Mouse (Mus musculus) cerebellum, adult 2 months (tissue): ENCODE results near the gene Net1. TPM values are rescaled to one million over a fixed set of nuclear protein-coding genes. Genes with fewer than 3 reads are reported as not detected.
"Not testable (repeated sequence)": the region's sequence is repeated elsewhere in the genome, so short reads cannot be mapped to it uniquely, and the experiment has no call there.

Source experiments
- DNase-seq, 2 experiments: peaks; one replicate each; pipeline ENCODE4 v3.0.0; 2021
- H3K27ac ChIP-seq: fragments of 200-500 bp; 2 replicates; pipeline ENCODE4 v1.5.1; 2012; ENCODE audit warnings: low read length, control low read depth, inconsistent platforms; ENCODE audit not compliant: insufficient read depth
- H3K27me3 ChIP-seq: fragments of 200-500 bp; 2 replicates; pipeline ENCODE4 v1.6.1; 2012; ENCODE audit warnings: inconsistent platforms, mild to moderate bottlenecking, low read length, moderate library complexity; ENCODE audit not compliant: control insufficient read depth, insufficient read depth
- H3K4me1 ChIP-seq: fragments of 200-500 bp; 2 replicates; pipeline ENCODE4 v1.6.1; 2011; ENCODE audit warnings: low read length; ENCODE audit not compliant: control insufficient read depth, insufficient read depth
- H3K4me3 ChIP-seq: fragments of 200-500 bp; replicated peaks from 2 replicates; pipeline ENCODE3; 2011; ENCODE audit warnings: mild to moderate bottlenecking, low read depth, low read length, control low read depth; ENCODE audit not compliant: insufficient read depth
- CTCF ChIP-seq: fragments of 200-500 bp; IDR thresholded peaks from 2 replicates; pipeline ENCODE4 v1.5.1; 2011; ENCODE audit warnings: low read depth, mild to moderate bottlenecking, control low read depth, low read length, moderate library complexity, borderline replicate concordance; ENCODE audit not compliant: insufficient read depth
- POLR2A ChIP-seq: fragments of 200-500 bp; IDR thresholded peaks from 2 replicates; pipeline ENCODE4 v1.6.1; 2011; ENCODE audit warnings: low read length, control low read depth, borderline replicate concordance; ENCODE audit not compliant: insufficient read depth
- WGBS: fragments of 180-500 bp; shearing (Covaris S2); methylation state at CpG from one replicate; pipeline ENCODE4 v1.1.7; 2018; 5-methylcytosine and 5-hydroxymethylcytosine counted together
- polyA plus RNA-seq: library from polyadenylated mRNA; depleted of rRNA; stranded (reverse); fragments of >200 nt; gene quantifications from 2 replicates; pipeline ENCODE4 v1.2.3, GENCODE M21; 2012

The Net1 gene
- polyA plus RNA-seq, 1 experiment: 7.8 TPM

GRCm38 (mm10) chr13:3865648-3866354 lies 52.2 kb downstream of the Net1 start:
- no peaks in the 10 kb centered on the region for H3K27me3 ChIP-seq
- DNase-seq: no peak
- 82% methylated on average over 14 of the region's 14 CpGs for WGBS

DNA sequence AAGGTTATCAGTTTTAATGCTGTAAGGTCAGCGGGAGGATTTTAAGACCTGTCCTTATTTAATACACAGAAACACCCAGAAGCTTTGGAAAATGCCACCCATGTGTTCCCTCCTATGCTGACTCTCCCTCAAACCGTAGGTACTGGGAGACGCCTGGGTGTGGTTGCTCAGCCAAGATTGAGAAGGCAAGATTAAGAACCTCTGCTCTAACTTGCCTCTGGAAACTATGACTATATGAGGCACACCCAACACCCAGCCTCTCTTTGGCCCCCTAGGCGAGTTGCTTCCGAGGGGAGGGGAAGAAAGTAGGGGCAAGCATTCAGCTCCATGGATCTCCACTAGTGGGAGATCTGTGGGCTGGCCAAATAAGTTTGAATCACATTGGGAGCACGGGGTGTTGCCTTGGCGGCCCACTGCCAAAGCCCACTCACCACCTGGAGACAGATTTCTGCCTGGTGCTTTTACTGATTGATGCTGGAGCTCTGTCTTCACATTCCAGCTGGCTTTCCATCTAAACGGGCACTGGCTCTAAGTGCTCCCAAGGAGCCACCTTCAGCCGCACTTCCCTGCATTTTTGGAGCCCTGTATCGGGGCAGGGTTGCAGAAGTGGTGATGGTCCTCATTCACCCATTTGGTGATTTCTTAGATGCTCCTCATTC lies 55.0 kb downstream of the Net1 start:
- 72% methylated on average over 10 of the region's 10 CpGs for WGBS
- H3K4me3 ChIP-seq: no peak overlapping the region
- TF ChIP-seq POLR2A: no peak
- no peak for TF ChIP-seq CTCF
- no peak for DNase-seq
- no peaks in the 10 kb centered on the region for H3K4me1 ChIP-seq
- H3K27ac ChIP-seq: no peak overlapping the region
- H3K27me3 ChIP-seq: no peaks in the 10 kb centered on the region

More at GRCm38 (mm10) chr13:3865648-3866354, 52.2 kb downstream of the Net1 start:
- Histone ChIP-seq H3K27ac (no peak overlapping the region), H3K4me3 (no peak overlapping the region), H3K4me1 (no peaks in the 10 kb centered on the region)
- TF ChIP-seq CTCF: no peak
- TF ChIP-seq POLR2A: no peak

- Histone ChIP-seq H3K27ac (no peak overlapping the region), H3K4me3 (no peak overlapping the region), H3K4me1 (no peaks in the 10 kb centered on the region), H3K27me3 (no peaks in the 10 kb centered on the region)
- 72% methylated on average over 3 of the region's 3 CpGs for WGBS
- TF ChIP-seq POLR2A: no peak
- no peak for TF ChIP-seq CTCF
- no peak for DNase-seq
Measured at GRCm38 (mm10) chr13:3862325-3862724, 55.7 kb downstream of the Net1 start.

DNA sequence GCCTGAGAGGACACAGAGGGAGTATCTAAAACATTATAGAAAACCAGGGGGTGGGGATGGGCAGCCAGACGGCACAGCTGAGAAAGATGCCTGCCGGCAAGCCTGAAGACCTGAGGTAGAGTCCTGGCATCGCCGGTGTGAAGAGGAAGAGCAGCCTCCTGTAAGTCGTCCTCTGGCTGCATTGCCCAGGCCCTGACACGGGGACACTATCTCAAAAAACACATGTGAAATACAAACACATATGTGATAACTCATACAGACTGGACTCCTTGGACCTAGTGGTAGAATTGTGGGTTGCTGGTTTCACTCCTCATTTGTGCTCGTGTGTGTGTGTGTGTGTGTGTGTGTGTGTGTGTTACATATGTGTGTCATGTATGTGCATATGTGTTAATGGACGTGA lies 56.8 kb downstream of the Net1 start:
- DNase-seq: no peak
- 88% methylated on average over 8 of the region's 8 CpGs for WGBS
- H3K4me1 ChIP-seq: no peaks in the 10 kb centered on the region
- TF ChIP-seq POLR2A: no peak
- TF ChIP-seq CTCF: no peak
- no peak overlapping the region for H3K27ac ChIP-seq
- no peaks in the 10 kb centered on the region for H3K27me3 ChIP-seq
- no peak overlapping the region for H3K4me3 ChIP-seq

DNA sequence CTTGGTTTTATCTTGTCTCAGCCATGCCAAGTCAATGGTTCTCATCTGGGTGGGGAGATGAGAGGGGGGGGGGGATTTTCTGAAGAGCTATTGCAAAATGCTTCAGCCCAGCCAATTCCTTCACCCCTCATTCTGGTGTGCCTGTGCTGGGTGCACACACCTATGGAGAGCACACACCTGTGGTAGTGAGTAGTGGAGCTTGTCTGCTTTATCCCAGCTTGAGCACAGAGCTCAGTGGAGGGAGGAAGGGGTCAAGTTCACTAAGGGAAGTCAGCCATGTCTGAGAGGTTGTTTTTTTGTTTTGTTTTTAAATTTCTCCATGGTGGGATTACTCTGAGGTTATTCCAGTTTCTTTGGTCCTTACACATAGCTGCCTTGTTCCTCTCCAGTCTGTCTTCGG lies 61.8 kb downstream of the Net1 start:
- 72% methylated on average over 1 of the region's 1 CpGs for WGBS
- Histone ChIP-seq H3K4me3 (no peak overlapping the region), H3K27ac (no peak overlapping the region), H3K4me1 (no peaks in the 10 kb centered on the region), H3K27me3 (no peaks in the 10 kb centered on the region)
- TF ChIP-seq CTCF (no peak), POLR2A (no peak)
- DNase-seq: no peak

DNA sequence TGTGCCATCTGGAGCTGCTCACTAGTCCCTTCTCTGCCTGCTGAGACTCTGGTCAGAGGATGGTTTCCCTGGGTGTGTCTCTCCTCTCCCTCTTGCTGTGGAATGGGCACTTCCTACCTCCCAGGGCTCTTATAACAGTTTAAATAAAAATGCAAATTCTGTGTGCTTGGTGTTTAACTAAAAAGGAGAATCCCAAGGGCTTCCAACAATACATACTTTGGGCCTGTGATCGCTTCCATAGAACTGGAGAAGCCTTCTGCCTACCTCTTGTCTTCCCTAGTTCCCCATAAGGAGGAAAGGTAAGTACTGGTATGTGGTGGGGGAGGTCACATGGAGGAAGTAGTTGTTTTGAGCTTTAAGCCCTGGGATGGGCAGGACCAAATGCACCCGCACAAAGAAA lies 63.2 kb downstream of the Net1 start:
- no peak overlapping the region for H3K27ac ChIP-seq
- no peak for TF ChIP-seq POLR2A
- no peak for TF ChIP-seq CTCF
- 93% methylated on average over 2 of the region's 2 CpGs for WGBS

GRCm38 (mm10) chr13:3853648-3854333 lies 64.2 kb downstream of the Net1 start, which contains the start of gene Calm5:
Calm5 (plus strand) TSS chr13:3854173.
- H3K4me3 ChIP-seq, H3K4me1 ChIP-seq, H3K27ac ChIP-seq, H3K27me3 ChIP-seq, DNase-seq: not testable (repeated sequence)
- 85% methylated on average over 3 of the region's 3 CpGs for WGBS

More for the DNA sequence above, 63.2 kb downstream of the Net1 start:
- no peaks in the 10 kb centered on the region for H3K4me1 ChIP-seq
- DNase-seq: no peak
- H3K27me3 ChIP-seq: no peaks in the 10 kb centered on the region
- H3K4me3 ChIP-seq: no peak overlapping the region

DNA sequence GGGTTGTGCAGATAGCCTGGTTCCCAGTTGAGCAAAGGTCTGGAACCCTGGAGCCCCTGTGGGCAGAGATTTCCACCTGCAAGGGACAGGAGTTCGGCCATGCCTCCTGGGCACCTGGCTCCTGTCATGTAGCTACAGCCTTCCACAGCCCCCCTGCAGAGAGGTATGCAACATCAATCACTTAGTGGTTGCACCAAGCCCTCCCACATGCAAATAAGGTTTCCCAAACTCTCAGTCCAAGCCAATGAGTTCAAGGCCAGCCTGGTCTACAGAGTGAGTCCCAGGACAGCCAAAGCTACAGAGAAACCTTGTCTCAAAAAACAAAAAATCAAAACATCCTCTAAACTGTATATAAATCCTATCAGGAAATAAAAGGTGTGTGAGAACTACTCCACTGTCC lies 67.7 kb downstream of the Net1 start:
- no peaks in the 10 kb centered on the region for H3K4me1 ChIP-seq
- WGBS: 55% methylated on average over 1 of the region's 1 CpGs
- H3K27me3 ChIP-seq: no peaks in the 10 kb centered on the region
- DNase-seq: no peak
- no peak overlapping the region for H3K27ac ChIP-seq
- no peak for TF ChIP-seq POLR2A
- TF ChIP-seq CTCF: no peak
- no peak overlapping the region for H3K4me3 ChIP-seq

DNA sequence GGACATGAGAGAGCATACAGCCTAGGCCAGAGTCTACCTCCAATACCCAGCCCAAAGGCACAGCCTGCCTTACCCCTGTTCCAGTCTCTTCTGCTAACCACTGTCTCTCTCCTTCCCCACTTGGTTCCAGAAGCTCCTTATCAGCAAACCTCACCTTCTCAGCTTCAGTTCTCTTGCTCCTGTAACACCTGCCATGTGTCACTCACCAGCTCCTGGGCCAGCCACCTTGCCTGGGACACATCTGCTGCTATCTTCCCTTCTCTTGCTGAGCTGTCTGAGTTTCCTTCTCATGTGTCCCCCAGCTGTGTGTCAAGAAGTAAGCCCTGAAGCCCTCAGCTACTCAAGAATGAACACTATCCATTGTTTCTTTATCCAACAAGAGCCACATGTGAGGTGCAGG lies 77.4 kb downstream of the Net1 start:
- H3K27me3 ChIP-seq, H3K27ac ChIP-seq, H3K4me3 ChIP-seq: not testable (repeated sequence)

GRCm38 (mm10) chr13:3837312-3837807 lies 80.7 kb downstream of the Net1 start, which contains the start of gene Calm4:
Calm4 (plus strand) TSS chr13:3837757.
- H3K27me3 ChIP-seq, DNase-seq, H3K4me1 ChIP-seq, H3K27ac ChIP-seq, H3K4me3 ChIP-seq: not testable (repeated sequence)

More for the DNA sequence above, 77.4 kb downstream of the Net1 start:
- H3K4me1 ChIP-seq, DNase-seq: not testable (repeated sequence)

- H3K4me3 ChIP-seq, DNase-seq, H3K27ac ChIP-seq, H3K27me3 ChIP-seq, H3K4me1 ChIP-seq: not testable (repeated sequence)
Measured at GRCm38 (mm10) chr13:3833644-3834043, 84.4 kb downstream of the Net1 start.
